Mouse (Mus musculus) cerebellum, postnatal 14 days (tissue): ENCODE data around the gene Lhx2.

Experiments used
- DNase-seq, 2 experiments: peaks; one replicate each; pipeline ENCODE4 v3.0.0; 2021; ENCODE audit warnings: mixed read lengths in 2 of 2

Gene Lhx2

GRCm38 (mm10) chr2:38338990-38339909 is at the start of gene Lhx2:
Gene Lhx2, plus strand, starts transcription at chr2:38339281.
- no peak for DNase-seq

GRCm38 (mm10) chr2:38291526-38291925 is 47.6 kb upstream of the Lhx2 start:
- DNase-seq, result no peak

GRCm38 (mm10) chr2:38295939-38296338 is 43.1 kb upstream of the Lhx2 start:
- no peak for DNase-seq

- DNase-seq, result no peak
Measured at GRCm38 (mm10) chr2:38300941-38301340, 38.1 kb upstream of the Lhx2 start.

GRCm38 (mm10) chr2:38305152-38305551 is 33.9 kb upstream of the Lhx2 start:
- DNase-seq, result no peak

- DNase-seq, result peak; percentile 50 to 58
Measured at GRCm38 (mm10) chr2:38312921-38313320, 26.2 kb upstream of the Lhx2 start.

GRCm38 (mm10) chr2:38313399-38313798 is 25.7 kb upstream of the Lhx2 start:
- no peak for DNase-seq

- DNase-seq, result no peak
Measured at GRCm38 (mm10) chr2:38319086-38319485, 20.0 kb upstream of the Lhx2 start.

- DNase-seq, result no peak
Measured at GRCm38 (mm10) chr2:38320911-38321310, 18.2 kb upstream of the Lhx2 start.

- no peak for DNase-seq
Measured at GRCm38 (mm10) chr2:38323380-38323779, 15.7 kb upstream of the Lhx2 start.

- no peak for DNase-seq
Measured at GRCm38 (mm10) chr2:38326671-38327070, 12.4 kb upstream of the Lhx2 start.

- DNase-seq, result no peak
Measured at GRCm38 (mm10) chr2:38333586-38334119, 5.4 kb upstream of the Lhx2 start.

- no peak for DNase-seq
Measured at GRCm38 (mm10) chr2:38336606-38337005, 2.5 kb upstream of the Lhx2 start.

- DNase-seq, result no peak
Measured at GRCm38 (mm10) chr2:38337091-38337640, 1.9 kb upstream of the Lhx2 start.

- DNase-seq, result no peak
Measured at GRCm38 (mm10) chr2:38337681-38338080, 1.4 kb upstream of the Lhx2 start.

GRCm38 (mm10) chr2:38338348-38338932 is 641 bp upstream of the Lhx2 start:
- no peak for DNase-seq

- no peak for DNase-seq
Measured at GRCm38 (mm10) chr2:38339910-38340625, 987 bp downstream of the Lhx2 start.

GRCm38 (mm10) chr2:38340626-38341200 is 1.6 kb downstream of the Lhx2 start:
- DNase-seq, result no peak

GRCm38 (mm10) chr2:38343573-38343972 is 4.5 kb downstream of the Lhx2 start:
- DNase-seq, result no peak

GRCm38 (mm10) chr2:38344727-38345126 is 5.6 kb downstream of the Lhx2 start:
- DNase-seq, result no peak

- no peak for DNase-seq
Measured at GRCm38 (mm10) chr2:38346417-38346816, 7.3 kb downstream of the Lhx2 start.
